Mouse (Mus musculus): ENCODE data around the gene Nkapl.

The Nkapl gene

DNA sequence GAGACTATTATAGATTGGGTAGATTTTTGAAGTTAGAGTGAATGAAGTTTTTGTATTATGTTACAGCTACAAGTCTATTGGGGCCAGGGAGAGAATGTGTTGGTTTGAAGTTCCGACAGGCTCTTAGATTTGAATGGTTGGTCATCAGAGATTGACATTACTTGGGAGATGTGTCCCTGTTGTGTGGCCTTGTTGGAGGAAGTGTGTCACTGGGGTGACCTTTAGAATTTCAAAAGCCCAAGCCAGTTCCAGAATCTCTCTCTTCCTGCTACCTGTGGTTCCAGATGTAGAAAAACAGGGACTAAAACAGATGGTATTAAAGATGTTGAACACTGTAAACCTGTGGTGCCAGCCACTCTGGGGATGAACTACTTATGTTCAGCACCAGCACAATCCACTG is 40.7 kb downstream of the Nkapl start:
- no peak for DNase-seq

DNA sequence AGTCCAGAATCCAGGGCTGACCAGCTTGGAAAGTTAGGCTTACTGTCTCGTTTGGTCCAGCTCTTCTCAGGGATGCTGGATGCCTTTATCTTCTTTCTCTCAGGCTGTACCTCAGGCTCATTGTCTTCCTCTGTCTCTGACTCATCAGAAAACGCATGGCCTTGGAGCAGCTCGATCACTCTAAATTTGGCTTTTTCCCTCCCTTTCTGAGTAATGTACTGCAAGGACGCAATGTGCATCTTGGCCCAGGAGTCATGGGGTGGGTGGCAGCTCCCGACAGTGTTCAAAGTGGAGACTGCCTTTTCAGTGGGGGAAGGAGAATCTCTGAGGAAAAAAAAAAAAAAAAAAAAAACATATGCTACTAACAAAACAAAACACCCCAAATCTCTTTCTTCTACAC is 45.0 kb downstream of the Nkapl start:
- no peak for DNase-seq

DNA sequence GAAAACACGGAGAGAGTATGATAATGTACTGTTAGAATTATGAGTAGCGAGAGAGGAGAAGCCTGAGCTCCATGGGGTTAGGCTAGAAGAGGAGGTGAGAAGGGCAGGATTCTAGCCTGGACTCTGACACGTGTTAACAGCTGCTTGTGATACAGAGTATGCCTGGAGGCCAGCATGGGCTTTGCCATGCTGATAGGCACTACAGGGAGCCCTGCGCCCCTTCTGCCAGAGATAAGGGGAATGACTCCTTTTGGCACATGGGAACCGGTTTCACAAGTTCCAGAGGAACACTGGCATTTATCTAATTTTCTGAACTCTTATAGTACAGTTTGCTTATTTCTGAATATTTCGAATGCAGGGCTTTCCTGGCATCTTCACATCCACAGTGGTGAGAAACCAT is 49.4 kb downstream of the Nkapl start:
- DNase-seq = no peak

DNA sequence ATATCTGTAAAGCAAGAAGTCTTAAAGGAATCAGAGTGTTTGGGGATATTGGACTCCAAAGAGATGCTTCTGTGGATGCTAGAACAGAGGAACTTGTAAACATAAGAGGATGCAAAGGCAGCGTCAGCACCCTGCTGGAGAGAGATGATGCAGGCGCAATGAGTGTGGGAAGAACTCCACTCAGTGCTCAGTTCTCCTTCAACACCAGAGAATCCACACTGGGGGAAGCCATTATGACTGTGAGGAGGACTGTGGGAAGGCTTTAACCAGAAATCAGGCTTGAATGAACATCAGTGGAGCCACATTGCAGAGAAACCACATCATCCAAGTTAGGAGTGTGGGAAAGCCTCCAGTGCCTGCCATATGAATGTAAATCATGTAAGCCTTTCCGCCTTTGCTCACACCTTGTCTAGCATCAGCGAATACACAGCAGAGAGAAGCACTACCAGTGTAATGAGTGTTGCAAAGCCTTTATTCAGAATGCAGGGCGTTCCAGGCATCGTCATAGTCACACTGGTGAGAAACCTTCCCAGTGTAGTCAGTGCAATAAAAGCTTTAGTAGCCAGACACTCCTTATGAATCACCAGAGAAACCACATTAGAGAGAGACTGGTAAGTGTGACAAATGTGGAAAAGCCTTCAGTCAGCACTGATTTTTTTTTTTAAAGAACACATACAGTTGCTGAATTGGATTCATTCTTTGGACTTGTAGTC is 50.9 kb downstream of the Nkapl start:
- DNase-seq = no peak
